Comparison of ENCODE assay signal across 14 mouse cellular contexts in the genomic region with DNA sequence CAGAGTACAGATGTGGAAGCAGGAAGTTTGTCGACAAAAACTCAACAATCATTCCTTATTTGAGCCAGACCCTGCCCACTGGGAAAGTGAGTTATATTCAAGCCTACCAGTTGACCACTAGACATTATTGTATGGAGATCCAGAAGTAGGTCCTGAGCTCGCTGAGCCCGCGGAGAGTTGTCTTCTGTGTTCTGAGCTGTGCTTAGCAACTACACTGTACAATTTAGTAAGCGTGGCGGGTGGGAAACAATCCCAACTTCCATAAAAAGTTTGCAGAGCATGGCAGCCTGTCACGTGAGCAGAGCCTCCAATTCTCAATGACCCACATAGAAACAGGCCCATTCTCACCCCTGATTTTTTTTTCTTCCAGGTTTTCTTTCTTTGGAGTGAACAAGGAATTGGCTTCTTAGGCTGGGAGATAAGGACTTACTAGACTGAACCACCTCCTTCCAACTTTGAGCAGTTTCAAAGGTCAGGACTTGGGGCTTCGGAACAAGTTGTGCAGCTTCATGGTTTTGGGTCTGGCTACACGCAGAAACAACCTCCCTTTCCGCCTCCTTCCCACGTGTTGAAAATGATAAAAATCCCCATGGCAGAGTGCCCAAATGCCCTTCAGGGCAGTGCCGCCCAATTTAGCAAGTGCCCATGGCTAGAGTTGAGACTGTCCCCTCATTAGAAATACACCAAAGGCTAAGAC. TPM values are rescaled to one million over a fixed set of nuclear protein-coding genes. Genes with fewer than 3 reads are reported as not detected.
DNase-seq lines count a peak whose midpoint lies in the region; ATAC-seq and TF ChIP-seq lines count a peak whose summit lies in the region.
"Had no signal": no experiment of that assay in that cellular context is flagged by ENCODE, and none has a peak within 500 bp of the region (broad histone marks: within the 10 kb centered on the region; RNA-seq: fewer than 3 reads in every experiment).

No protein-coding gene starts in this region.

- H3K27me3 ChIP-seq in kidney, embryonic 14.5 days (ENCODE audit: control insufficient read depth, insufficient read depth, low read length), result peaks cover 3% of the 10 kb centered on the region; the same call in 1 of the 2 replicates
- no peaks in the 10 kb centered on the region for H3K27me3 ChIP-seq in stomach, postnatal 0 days (ENCODE audit: control insufficient read depth, insufficient read depth, low read length)
- H3K27me3 ChIP-seq in thymus, adult 2 months (ENCODE audit: control insufficient read depth, insufficient read depth, low read length), result no peaks in the 10 kb centered on the region
- no peaks in the 10 kb centered on the region for H3K27me3 ChIP-seq in forebrain, embryonic 16.5 days (replicated peaks; ENCODE audit: control insufficient read depth, insufficient read depth, low read length)
- H3K27me3 ChIP-seq: limb, embryonic 15.5 days; neural tube, embryonic 15.5 days had no signal

- no peak for TF ChIP-seq POLR2A in thymus, adult 2 months (IDR thresholded peaks at IDR 0.05; ENCODE audit: control insufficient read depth, extremely low read depth, insufficient read depth, low read length, poor library complexity)

- H3K4me3 ChIP-seq in kidney, embryonic 14.5 days (ENCODE audit: low read length), result no peak overlapping the region
- H3K4me3 ChIP-seq in stomach, postnatal 0 days (ENCODE audit: low read depth, low read length), result no peak overlapping the region
- H3K4me3 ChIP-seq in thymus, adult 2 months (ENCODE audit: control insufficient read depth, insufficient read depth, low read length), result no peak overlapping the region
- no peak overlapping the region for H3K4me3 ChIP-seq in forebrain, embryonic 16.5 days (replicated peaks; ENCODE audit: low read length)
- H3K4me3 ChIP-seq: limb, embryonic 15.5 days had no signal

- TF ChIP-seq EP300 in stomach, postnatal 0 days (optimal IDR thresholded peaks at IDR 0.05), result no peak

- no peaks in the 10 kb centered on the region for H3K36me3 ChIP-seq in kidney, embryonic 14.5 days (ENCODE audit: control insufficient read depth, insufficient read depth, low read length)
- no peaks in the 10 kb centered on the region for H3K36me3 ChIP-seq in stomach, postnatal 0 days (ENCODE audit: control insufficient read depth, insufficient read depth, low read length)
- no peaks in the 10 kb centered on the region for H3K36me3 ChIP-seq in thymus, adult 2 months (ENCODE audit: control insufficient read depth, insufficient read depth, low read length)
- peaks cover 16% of the 10 kb centered on the region for H3K36me3 ChIP-seq in forebrain, embryonic 16.5 days (ENCODE audit: control insufficient read depth, insufficient read depth)
- H3K36me3 ChIP-seq: limb, embryonic 15.5 days had no signal

- H3K4me2 ChIP-seq in kidney, embryonic 14.5 days (replicated peaks; ENCODE audit: low read depth, low read length), result no peak overlapping the region
- no peak overlapping the region for H3K4me2 ChIP-seq in stomach, postnatal 0 days (replicated peaks; ENCODE audit: low read depth)
- H3K4me2 ChIP-seq in forebrain, embryonic 16.5 days (ENCODE audit: low read length), result no peak overlapping the region
- H3K4me2 ChIP-seq: limb, embryonic 15.5 days; midbrain, embryonic 11.5 days had no signal

- no peak for ATAC-seq in kidney, embryonic 14.5 days (ENCODE audit: low FRiP score, low TSS enrichment)
- ATAC-seq in erythroblast, adult 5-6 weeks (replicated peaks; ENCODE audit: low FRiP score, poor library complexity, severe bottlenecking), result 0 out of 2 replicates have a peak, but pooled peaks have one; percentile 48
- ATAC-seq in stomach, postnatal 0 days (ENCODE audit: low FRiP score, low TSS enrichment), result 0 out of 2 replicates have a peak, but pooled peaks have one; percentile 25
- ATAC-seq in forebrain, embryonic 16.5 days, result no peak
- ATAC-seq: forebrain, postnatal 0 days had no signal

- no peak overlapping the region for H3K27ac ChIP-seq in kidney, embryonic 14.5 days (ENCODE audit: low read depth, low read length)
- no peak overlapping the region for H3K27ac ChIP-seq in stomach, postnatal 0 days (replicated peaks)
- no peak overlapping the region for H3K27ac ChIP-seq in thymus, adult 2 months (ENCODE audit: control insufficient read depth, insufficient read depth, low read length)
- no peak overlapping the region for H3K27ac ChIP-seq in forebrain, embryonic 16.5 days (ENCODE audit: low read length)
- H3K27ac ChIP-seq: limb, embryonic 15.5 days; neural tube, embryonic 15.5 days had no signal

- no peaks in the 10 kb centered on the region for H3K4me1 ChIP-seq in kidney, embryonic 14.5 days (ENCODE audit: control insufficient read depth, insufficient read depth, low read length)
- no peaks in the 10 kb centered on the region for H3K4me1 ChIP-seq in stomach, postnatal 0 days (replicated peaks; ENCODE audit: control insufficient read depth, insufficient read depth)
- H3K4me1 ChIP-seq in thymus, adult 2 months (replicated peaks; ENCODE audit: control insufficient read depth, insufficient read depth, low read length), result no peaks in the 10 kb centered on the region; the same call in 1 of the 2 replicates
- peaks cover 10% of the 10 kb centered on the region for H3K4me1 ChIP-seq in forebrain, embryonic 16.5 days (replicated peaks; ENCODE audit: control insufficient read depth, insufficient read depth, low read length)

- no peaks in the 10 kb centered on the region for H3K9me3 ChIP-seq in kidney, embryonic 14.5 days (ENCODE audit: control insufficient read depth, low read length)
- no peaks in the 10 kb centered on the region for H3K9me3 ChIP-seq in stomach, postnatal 0 days (ENCODE audit: control insufficient read depth, low read length)
- no peaks in the 10 kb centered on the region for H3K9me3 ChIP-seq in forebrain, embryonic 16.5 days (ENCODE audit: control insufficient read depth, low read length)
- H3K9me3 ChIP-seq: limb, embryonic 15.5 days; neural tube, embryonic 15.5 days had no signal

- 85% methylated on average over 12 of the region's 12 CpGs for WGBS in kidney, embryonic 14.5 days
- WGBS in stomach, postnatal 0 days, result 71% methylated on average over 12 of the region's 12 CpGs
- 90% methylated on average over 12 of the region's 12 CpGs for WGBS in thymus, adult 2 months
- WGBS in forebrain, embryonic 16.5 days, result 73% methylated on average over 12 of the region's 12 CpGs

- no peak overlapping the region for H3K9ac ChIP-seq in kidney, embryonic 14.5 days (ENCODE audit: low read depth, low read length)
- no peak overlapping the region for H3K9ac ChIP-seq in stomach, postnatal 0 days (ENCODE audit: low read length)
- no peak overlapping the region for H3K9ac ChIP-seq in forebrain, embryonic 16.5 days (replicated peaks; ENCODE audit: low read depth, low read length)
- H3K9ac ChIP-seq: forebrain, postnatal 0 days; limb, embryonic 15.5 days; neural tube, embryonic 15.5 days had no signal

- TF ChIP-seq CTCF in stomach, postnatal 0 days (IDR thresholded peaks at IDR 0.05; ENCODE audit: low read depth), result no peak
- no peak for TF ChIP-seq CTCF in thymus, adult 2 months (IDR thresholded peaks at IDR 0.05; ENCODE audit: borderline replicate concordance, control insufficient read depth, extremely low read depth, insufficient read depth, low read length, poor library complexity)

- peak; percentile 39 for DNase-seq in cerebellum, adult 9-11 months
- no peak for DNase-seq in cerebellum, postnatal 25 days
- peak; percentile 29 for DNase-seq in kidney, adult 9 months
- DNase-seq in stomach, postnatal 0 days (ENCODE audit: low spot score), result peak; percentile 41
- DNase-seq in thymus, adult 2 months, result no peak
- DNase-seq: adrenal gland, adult 8-10 months; forebrain, postnatal 0 days; layer of hippocampus, postnatal 36 days had no signal

RNA-seq across cellular contexts. Expression of a gene that starts 1.3 kb away (rescaled TPM):
- polyA plus RNA-seq in kidney, embryonic 14.5 days (2014; fragmentation: Nextera tagmentation; extraction: Ambion mirVana), result 11.8 and 12.5 TPM in 2 replicates
- 3.1 TPM in 1 of 2 replicates, not detected in the other for total RNA-seq in erythroblast, adult 5-6 weeks (2015; ENCODE audit: low replicate concordance)
- 2.7 and 6.6 TPM in 2 replicates for total RNA-seq in erythroblast, adult 5-6 weeks (2017; ENCODE audit: low replicate concordance)
- 18.7 and 21.3 TPM in 2 replicates for polyA plus RNA-seq in stomach, postnatal 0 days (2015; fragmentation: Nextera tagmentation; extraction: Ambion mirVana)
- polyA plus RNA-seq in thymus, adult 2 months (2012; rRNA removed), result 8.7 and 12.4 TPM in 2 replicates
- polyA plus RNA-seq in forebrain, embryonic 16.5 days (2015; fragmentation: Nextera tagmentation; extraction: Ambion mirVana), result 75.7 and 90.0 TPM in 2 replicates

RNA-seq across cellular contexts. Expression of a gene that starts 28.3 kb away (rescaled TPM):
- polyA plus RNA-seq in kidney, embryonic 14.5 days (2014; fragmentation: Nextera tagmentation; extraction: Ambion mirVana), result 3.0 and 5.4 TPM in 2 replicates
- total RNA-seq in erythroblast, adult 5-6 weeks (2015; ENCODE audit: low replicate concordance), result 2.1 and 4.6 TPM in 2 replicates
- total RNA-seq in erythroblast, adult 5-6 weeks (2017; ENCODE audit: low replicate concordance), result 4.8 and 5.2 TPM in 2 replicates
- 4.4 and 5.0 TPM in 2 replicates for polyA plus RNA-seq in stomach, postnatal 0 days (2015; fragmentation: Nextera tagmentation; extraction: Ambion mirVana)
- 6.3 and 8.4 TPM in 2 replicates for polyA plus RNA-seq in thymus, adult 2 months (2012; rRNA removed)
- polyA plus RNA-seq in forebrain, embryonic 16.5 days (2015; fragmentation: Nextera tagmentation; extraction: Ambion mirVana), result 5.7 and 6.2 TPM in 2 replicates

Comparison
In these comparisons a context has a peak if more than half of its experiments do, and no peak if none do; other contexts are left out.
1. DNase-seq: peak in cerebellum, adult 9-11 months (single experiment), kidney, adult 9 months (single experiment) and stomach, postnatal 0 days (single experiment); none in cerebellum, postnatal 25 days (0 of 2) and thymus, adult 2 months (single experiment).
2. ATAC-seq: peak in erythroblast, adult 5-6 weeks (single experiment) and stomach, postnatal 0 days (single experiment); none in kidney, embryonic 14.5 days (single experiment) and forebrain, embryonic 16.5 days (single experiment).